Mouse (Mus musculus) spleen, adult 18-20 months (tissue): ENCODE data around the gene Olfr1271.
"Not testable (repeated sequence)": the region's sequence is repeated elsewhere in the genome, so short reads cannot be mapped to it uniquely, and the experiment has no call there.

ENCODE experiments used
- DNase-seq, 2 experiments: peaks; one replicate each; pipeline ENCODE4 v3.0.0; 2022; ENCODE audit warnings: mixed read lengths in 2 of 2

Olfr1271 gene

DNA sequence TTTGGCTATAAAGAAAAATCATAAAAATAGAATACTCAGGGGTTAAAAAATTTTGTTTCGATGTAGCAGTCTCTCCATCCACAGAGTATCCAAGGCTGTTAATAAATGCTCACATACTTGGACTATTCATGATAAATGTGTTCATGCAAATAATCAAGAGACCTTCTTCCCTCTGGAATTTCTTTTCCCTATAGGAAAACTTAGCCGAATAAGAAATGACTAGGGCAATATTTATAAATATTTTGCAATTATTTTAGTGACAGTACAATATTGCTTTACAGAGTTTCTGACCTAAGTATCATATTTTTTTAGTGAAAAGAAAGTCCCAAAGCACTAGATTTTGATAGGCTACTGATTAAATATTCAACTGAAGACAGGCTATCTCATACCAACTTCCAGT is at the start of gene Olfr1271:
TSS of gene Olfr1271 (minus strand) at position 101 of the 400 bp plus-strand sequence.
- DNase-seq = no peak

DNA sequence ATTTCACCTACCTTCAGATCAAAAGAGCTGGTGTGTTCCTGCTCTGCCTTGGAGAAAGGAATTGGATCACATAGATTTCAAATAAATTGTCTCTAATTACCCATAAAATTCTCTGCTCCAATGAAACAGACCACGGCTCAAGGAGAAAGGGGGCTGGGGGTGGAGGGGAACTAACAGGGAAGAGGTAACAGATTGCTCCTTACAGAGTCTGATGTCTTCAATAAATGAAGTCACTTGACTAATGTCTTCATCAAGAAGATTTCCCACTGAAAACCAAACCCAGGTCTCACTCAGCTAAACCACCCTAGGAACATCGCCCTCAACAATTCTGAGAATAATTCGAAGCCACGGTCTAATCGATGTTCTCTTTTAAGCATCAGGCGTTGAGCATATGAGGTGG is 21.9 kb upstream of the Olfr1271 start, which contains the start of gene Olfr1272:
TSS of gene Olfr1272 (minus strand) at position 101 of the 400 bp plus-strand sequence.
- no peak for DNase-seq

DNA sequence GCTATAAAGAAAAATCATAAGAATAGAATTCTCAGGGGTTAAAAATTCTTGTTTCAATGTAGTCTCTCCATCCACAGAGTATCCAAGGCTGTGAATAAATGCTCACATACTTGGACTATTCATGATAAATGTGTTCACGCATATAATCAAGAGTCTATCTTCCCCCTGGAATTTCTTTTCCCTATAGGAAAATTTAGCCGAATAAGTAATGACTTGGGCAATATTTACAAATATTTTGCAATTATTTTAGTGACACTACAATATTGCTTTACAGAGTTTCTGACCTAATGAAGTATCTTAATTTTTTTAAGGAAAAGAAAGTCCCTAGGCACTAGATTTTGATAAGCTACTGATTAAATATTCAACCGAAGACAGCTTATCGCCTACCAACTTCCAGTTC is 13.3 kb downstream of the Olfr1271 start, which contains the start of gene Olfr142:
TSS of gene Olfr142 (minus strand) at position 101 of the 400 bp plus-strand sequence.
- DNase-seq = no peak

- not testable (repeated sequence) for DNase-seq
Measured at GRCm38 (mm10) chr2:90224393-90224792, 46.4 kb downstream of the Olfr1271 start, which contains the start of gene Olfr1506. Olfr1506 (minus strand) TSS chr2:90224493.
